Comparison of ENCODE assay signal across 21 mouse cellular contexts in genomic region chr13:53709062-53709461, GRCm38 (mm10).
DNase-seq lines count a peak whose midpoint lies in the region; ATAC-seq and TF ChIP-seq lines count a peak whose summit lies in the region.
"Had no signal": no experiment of that assay in that cellular context is flagged by ENCODE, and none has a peak within 500 bp of the region (broad histone marks: within the 10 kb centered on the region; RNA-seq: fewer than 3 reads in every experiment).

No protein-coding gene starts in this region.

- peak; percentile 41 for DNase-seq in hindbrain, embryonic 10.5 days (ENCODE audit: low spot score)
- peak; percentile 44 for DNase-seq in brain, embryonic 14.5 days (ENCODE audit: low read depth)
- peak; percentile 35 for DNase-seq in limb, embryonic 14.5 days (ENCODE audit: low spot score)
- DNase-seq in lung, postnatal 14 days, result no peak
- no peak for DNase-seq in heart, adult 2 months
- DNase-seq in adrenal gland, adult 2 months, result no peak
- DNase-seq: adrenal gland, adult 8-10 months; B cell, adult 2 months; cerebellum, adult 9-11 months; gastrocnemius, postnatal 10 days; liver, embryonic 13.5 days; right cerebral cortex, postnatal 14 days; thymus, postnatal 4 days had no signal

- no peak overlapping the region for H3K4me3 ChIP-seq in hindbrain, embryonic 10.5 days
- no peak overlapping the region for H3K4me3 ChIP-seq in hindbrain, embryonic 12.5 days
- H3K4me3 ChIP-seq in embryonic facial prominence, embryonic 13.5 days, result no peak overlapping the region
- no peak overlapping the region for H3K4me3 ChIP-seq in limb, embryonic 14.5 days (replicated peaks; ENCODE audit: low read length)
- H3K4me3 ChIP-seq in heart, adult 2 months, result no peak overlapping the region
- H3K4me3 ChIP-seq: erythroblast, embryonic 14.5 days; intestine, embryonic 15.5 days; kidney, embryonic 15.5 days; left cerebral cortex, adult 2 months; liver, embryonic 13.5 days; megakaryocyte, embryonic 14.5 days had no signal

- H3K4me2 ChIP-seq in hindbrain, embryonic 12.5 days (replicated peaks), result no peak overlapping the region
- peak overlapping the region; percentile 36 for H3K4me2 ChIP-seq in embryonic facial prominence, embryonic 13.5 days
- H3K4me2 ChIP-seq in limb, embryonic 14.5 days (replicated peaks; ENCODE audit: low read depth, low read length, severe bottlenecking), result no peak overlapping the region
- H3K4me2 ChIP-seq: heart, embryonic 11.5 days; intestine, embryonic 15.5 days; kidney, embryonic 15.5 days; liver, embryonic 13.5 days had no signal

- no peak overlapping the region for H3K9ac ChIP-seq in hindbrain, embryonic 12.5 days
- H3K9ac ChIP-seq in embryonic facial prominence, embryonic 13.5 days, result no peak overlapping the region
- H3K9ac ChIP-seq in limb, embryonic 14.5 days (ENCODE audit: low read depth, low read length, severe bottlenecking), result no peak overlapping the region
- H3K9ac ChIP-seq in heart, adult 2 months (ENCODE audit: low read depth, low read length), result no peak overlapping the region
- H3K9ac ChIP-seq: intestine, embryonic 15.5 days; kidney, embryonic 15.5 days; liver, embryonic 13.5 days had no signal

- no peaks in the 10 kb centered on the region for H3K27me3 ChIP-seq in hindbrain, embryonic 10.5 days (ENCODE audit: insufficient read depth, poor library complexity, severe bottlenecking)
- no peaks in the 10 kb centered on the region for H3K27me3 ChIP-seq in hindbrain, embryonic 12.5 days
- no peaks in the 10 kb centered on the region for H3K27me3 ChIP-seq in embryonic facial prominence, embryonic 13.5 days
- H3K27me3 ChIP-seq in limb, embryonic 14.5 days (ENCODE audit: control insufficient read depth, insufficient read depth, low read length), result no peaks in the 10 kb centered on the region
- no peaks in the 10 kb centered on the region for H3K27me3 ChIP-seq in heart, adult 2 months (ENCODE audit: control insufficient read depth, insufficient read depth, low read length)
- H3K27me3 ChIP-seq: intestine, embryonic 15.5 days; kidney, embryonic 15.5 days; liver, embryonic 13.5 days; megakaryocyte, embryonic 14.5 days had no signal

- 0 out of 2 replicates have a peak, but pooled peaks cover 4% of the 10 kb centered on the region for H3K4me1 ChIP-seq in hindbrain, embryonic 10.5 days (replicated peaks)
- H3K4me1 ChIP-seq in hindbrain, embryonic 12.5 days, result no peaks in the 10 kb centered on the region
- peaks cover 34% of the 10 kb centered on the region for H3K4me1 ChIP-seq in embryonic facial prominence, embryonic 13.5 days
- peaks cover 11% of the 10 kb centered on the region for H3K4me1 ChIP-seq in limb, embryonic 14.5 days (ENCODE audit: control insufficient read depth, insufficient read depth, low read length)
- H3K4me1 ChIP-seq in heart, adult 2 months (ENCODE audit: control insufficient read depth, insufficient read depth, low read length), result no peaks in the 10 kb centered on the region
- H3K4me1 ChIP-seq: intestine, embryonic 15.5 days; kidney, embryonic 15.5 days; liver, embryonic 13.5 days; megakaryocyte, embryonic 14.5 days had no signal

- no peaks in the 10 kb centered on the region for H3K79me2 ChIP-seq in heart, adult 2 months (replicated peaks; ENCODE audit: control insufficient read depth, insufficient read depth, low read length)

- H3K36me3 ChIP-seq in hindbrain, embryonic 10.5 days, result no peaks in the 10 kb centered on the region
- H3K36me3 ChIP-seq in hindbrain, embryonic 12.5 days, result no peaks in the 10 kb centered on the region
- H3K36me3 ChIP-seq in embryonic facial prominence, embryonic 13.5 days, result no peaks in the 10 kb centered on the region
- H3K36me3 ChIP-seq in limb, embryonic 14.5 days (ENCODE audit: control insufficient read depth, insufficient read depth, low read length), result no peaks in the 10 kb centered on the region
- no peaks in the 10 kb centered on the region for H3K36me3 ChIP-seq in heart, adult 2 months (ENCODE audit: control insufficient read depth, insufficient read depth, low read length)
- H3K36me3 ChIP-seq: intestine, embryonic 15.5 days; kidney, embryonic 15.5 days; liver, embryonic 13.5 days had no signal

- TF ChIP-seq CTCF in brain, embryonic 14.5 days (IDR thresholded peaks at IDR 0.05; ENCODE audit: borderline replicate concordance, extremely low read depth, insufficient read depth, insufficient read length), result no peak
- no peak for TF ChIP-seq CTCF in heart, adult 2 months (IDR thresholded peaks at IDR 0.05)

- H3K9me3 ChIP-seq in hindbrain, embryonic 10.5 days, result no peaks in the 10 kb centered on the region
- no peaks in the 10 kb centered on the region for H3K9me3 ChIP-seq in hindbrain, embryonic 12.5 days (replicated peaks)
- no peaks in the 10 kb centered on the region for H3K9me3 ChIP-seq in embryonic facial prominence, embryonic 13.5 days
- H3K9me3 ChIP-seq in limb, embryonic 14.5 days (ENCODE audit: control insufficient read depth, low read length), result no peaks in the 10 kb centered on the region
- H3K9me3 ChIP-seq: intestine, embryonic 15.5 days; kidney, embryonic 15.5 days; liver, embryonic 13.5 days; megakaryocyte, embryonic 14.5 days had no signal

- WGBS in hindbrain, embryonic 10.5 days, result 70% methylated on average over 10 of the region's 10 CpGs
- WGBS in hindbrain, embryonic 12.5 days, result 70% methylated on average over 10 of the region's 10 CpGs
- whole genome bisulfite sequencing in embryonic facial prominence, embryonic 13.5 days, result 21% methylated on average over 10 of the region's 10 CpGs
- WGBS in limb, embryonic 14.5 days, result 26% methylated on average over 10 of the region's 10 CpGs
- 75% methylated on average over 10 of the region's 10 CpGs for WGBS in heart, adult 2 months

- no peak for TF ChIP-seq EP300 in heart, adult 2 months (IDR thresholded peaks at IDR 0.05; ENCODE audit: insufficient read depth, low read depth, low read length)

- no peak for TF ChIP-seq POLR2A in brain, embryonic 14.5 days (IDR thresholded peaks at IDR 0.05; ENCODE audit: borderline replicate concordance, extremely low read depth, insufficient read depth, insufficient read length, poor library complexity, severe bottlenecking)
- TF ChIP-seq POLR2A in limb, embryonic 14.5 days (IDR thresholded peaks at IDR 0.05; ENCODE audit: borderline replicate concordance, extremely low read depth, insufficient read depth, insufficient read length), result no peak
- no peak for TF ChIP-seq POLR2A in heart, adult 2 months (IDR thresholded peaks at IDR 0.05; ENCODE audit: insufficient read depth, low read depth, low read length)

- no peak overlapping the region for H3K27ac ChIP-seq in hindbrain, embryonic 10.5 days
- H3K27ac ChIP-seq in hindbrain, embryonic 12.5 days, result no peak overlapping the region
- H3K27ac ChIP-seq in embryonic facial prominence, embryonic 13.5 days, result peak overlapping the region; percentile 81
- no peak overlapping the region; the same call in 1 of the 2 replicates for H3K27ac ChIP-seq in limb, embryonic 14.5 days (replicated peaks; ENCODE audit: low read depth, low read length)
- no peak overlapping the region for H3K27ac ChIP-seq in heart, adult 2 months
- H3K27ac ChIP-seq: intestine, embryonic 15.5 days; kidney, embryonic 15.5 days; left cerebral cortex, adult 2 months; liver, embryonic 13.5 days had no signal

- intact Hi-C loops in heart, adult 2 months (cut with DNase I), result no loop called here

- no peak for ATAC-seq in hindbrain, embryonic 12.5 days (ENCODE audit: low FRiP score)
- peak; percentile 82 for ATAC-seq in embryonic facial prominence, embryonic 13.5 days (ENCODE audit: insufficient number of reproducible peaks, insufficient read depth, low FRiP score, low TSS enrichment, low read depth)
- no peak for ATAC-seq in limb, embryonic 14.5 days (ENCODE audit: low FRiP score, low read depth)
- ATAC-seq: intestine, embryonic 15.5 days had no signal

Comparison
In these comparisons a context has a peak if more than half of its experiments do, and no peak if none do; other contexts are left out.
1. DNase-seq: peak in hindbrain, embryonic 10.5 days (single experiment), brain, embryonic 14.5 days (single experiment) and limb, embryonic 14.5 days (single experiment); none in lung, postnatal 14 days (single experiment), heart, adult 2 months (0 of 2) and adrenal gland, adult 2 months (single experiment).